Mouse (Mus musculus): ENCODE results near the gene Ucp2.

DNA sequence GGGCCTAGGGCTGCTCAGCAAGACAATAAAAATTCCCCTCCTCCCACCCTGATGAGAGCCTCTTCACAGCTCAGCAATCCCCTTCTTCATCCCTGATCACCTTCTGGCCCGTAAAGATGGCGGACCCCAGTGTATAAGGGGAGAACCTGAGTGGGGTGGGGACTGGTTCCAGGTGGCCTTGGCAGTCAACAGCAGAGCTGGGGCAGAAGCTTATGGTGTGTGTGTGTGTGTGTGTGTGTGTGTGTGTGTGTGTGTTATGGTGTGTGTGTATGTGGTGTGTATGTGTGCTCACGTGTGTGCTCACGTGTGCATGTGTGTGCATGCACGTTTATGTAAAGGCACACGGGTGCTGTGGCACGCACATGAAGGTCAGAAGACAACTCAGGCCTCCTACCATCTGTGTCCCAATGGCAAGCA lies 1.3 kb downstream of the Ucp2 start:
- TF ChIP-seq POLR2A (IDR thresholded peaks at IDR 0.05; ENCODE audit: borderline replicate concordance, control insufficient read depth, low read depth, low read length) (no peak), CTCF (IDR thresholded peaks at IDR 0.05; ENCODE audit: control insufficient read depth, insufficient read depth, low read length) (no peak)
